Mouse (Mus musculus): ENCODE measurements around the gene Trim62. TPM values are rescaled to one million over a fixed set of nuclear protein-coding genes. Genes with fewer than 3 reads are reported as not detected.

The Trim62 gene
- polyA plus RNA-seq, 2 experiments: 9.2 TPM

DNA sequence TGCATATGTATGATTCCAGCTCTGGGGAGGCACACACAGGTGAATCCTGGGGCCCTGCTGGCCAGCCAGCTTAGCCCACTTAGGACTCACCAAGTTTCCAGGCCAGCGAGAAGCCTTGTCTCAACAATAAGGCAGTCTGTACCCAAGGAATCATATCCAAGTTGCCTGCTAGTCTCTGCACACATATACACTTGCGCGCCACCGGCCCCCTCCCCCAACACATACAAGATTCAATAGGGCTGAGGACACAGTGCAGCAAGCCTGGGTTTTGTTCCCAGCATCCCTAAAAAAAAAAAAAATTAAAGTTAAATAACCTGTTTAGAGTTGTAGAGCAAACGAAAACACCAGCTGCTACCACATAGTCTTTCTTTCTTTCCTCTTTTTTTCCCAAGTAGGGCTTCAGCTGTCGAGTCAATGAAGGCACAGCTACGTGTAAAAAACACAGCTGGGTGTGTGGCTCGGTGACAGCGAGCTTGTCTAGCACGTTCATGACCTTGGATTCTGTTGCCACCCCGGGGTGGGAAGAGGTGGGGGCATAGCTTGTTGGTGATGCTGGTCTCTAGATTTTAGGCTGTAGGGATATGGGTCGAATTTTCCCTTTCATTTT lies 37.9 kb upstream of the Trim62 start:
- Histone ChIP-seq H3K27me3 (ENCODE audit: control insufficient read depth, insufficient read depth, low read length) (no peaks in the 10 kb centered on the region), H3K4me1 (ENCODE audit: control insufficient read depth, insufficient read depth, low read length) (0 out of 2 replicates have a peak, but pooled peaks cover 4% of the 10 kb centered on the region), H3K4me2 (replicated peaks; ENCODE audit: low read depth, low read length, severe bottlenecking) (no peak overlapping the region), H3K9me3 (ENCODE audit: control insufficient read depth, low read length) (no peaks in the 10 kb centered on the region), H3K27ac (replicated peaks; ENCODE audit: low read depth, low read length) (no peak overlapping the region), H3K9ac (ENCODE audit: low read depth, low read length, severe bottlenecking) (no peak overlapping the region), H3K4me3 (replicated peaks; ENCODE audit: low read length) (no peak overlapping the region), H3K36me3 (ENCODE audit: control insufficient read depth, insufficient read depth, low read length) (no peaks in the 10 kb centered on the region)
- no peak for TF ChIP-seq POLR2A (IDR thresholded peaks at IDR 0.05; ENCODE audit: borderline replicate concordance, extremely low read depth, insufficient read depth, insufficient read length)
- no peak for DNase-seq (ENCODE audit: low spot score)
- no peak for ATAC-seq (ENCODE audit: low FRiP score, low read depth)
- 74% methylated on average over 12 of the region's 12 CpGs for WGBS

DNA sequence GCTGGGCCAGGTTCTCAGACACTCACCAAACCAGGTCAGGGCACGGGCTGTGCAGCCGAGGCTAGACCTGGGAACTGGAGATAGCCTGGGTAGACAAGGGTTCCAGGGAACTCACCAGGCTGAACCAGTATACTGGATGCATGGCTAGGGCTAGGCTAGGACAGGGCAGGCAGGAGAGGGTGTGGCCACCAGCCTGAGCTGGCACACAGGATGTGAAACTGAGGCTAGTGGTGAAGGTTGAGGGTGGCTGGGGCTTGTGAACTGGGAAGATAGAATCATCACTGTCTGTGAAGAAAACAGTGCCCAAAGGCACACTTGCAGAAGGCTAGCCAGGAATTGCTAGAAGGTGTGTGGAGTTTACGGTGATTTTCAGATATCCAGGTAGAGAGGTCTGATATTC lies 34.4 kb upstream of the Trim62 start:
- Histone ChIP-seq H3K36me3 (ENCODE audit: control insufficient read depth, insufficient read depth, low read length) (no peaks in the 10 kb centered on the region), H3K9me3 (ENCODE audit: control insufficient read depth, low read length) (no peaks in the 10 kb centered on the region), H3K27me3 (ENCODE audit: control insufficient read depth, insufficient read depth, low read length) (no peaks in the 10 kb centered on the region), H3K4me2 (replicated peaks; ENCODE audit: low read depth, low read length, severe bottlenecking) (no peak overlapping the region), H3K27ac (replicated peaks; ENCODE audit: low read depth, low read length) (no peak overlapping the region), H3K4me3 (replicated peaks; ENCODE audit: low read length) (no peak overlapping the region), H3K4me1 (ENCODE audit: control insufficient read depth, insufficient read depth, low read length) (no peaks in the 10 kb centered on the region), H3K9ac (ENCODE audit: low read depth, low read length, severe bottlenecking) (no peak overlapping the region)
- DNase-seq (ENCODE audit: low spot score) (no peak), ATAC-seq (ENCODE audit: low FRiP score, low read depth) (no peak)
- 88% methylated on average over 3 of the region's 3 CpGs for WGBS
- no peak for TF ChIP-seq POLR2A (IDR thresholded peaks at IDR 0.05; ENCODE audit: borderline replicate concordance, extremely low read depth, insufficient read depth, insufficient read length)

DNA sequence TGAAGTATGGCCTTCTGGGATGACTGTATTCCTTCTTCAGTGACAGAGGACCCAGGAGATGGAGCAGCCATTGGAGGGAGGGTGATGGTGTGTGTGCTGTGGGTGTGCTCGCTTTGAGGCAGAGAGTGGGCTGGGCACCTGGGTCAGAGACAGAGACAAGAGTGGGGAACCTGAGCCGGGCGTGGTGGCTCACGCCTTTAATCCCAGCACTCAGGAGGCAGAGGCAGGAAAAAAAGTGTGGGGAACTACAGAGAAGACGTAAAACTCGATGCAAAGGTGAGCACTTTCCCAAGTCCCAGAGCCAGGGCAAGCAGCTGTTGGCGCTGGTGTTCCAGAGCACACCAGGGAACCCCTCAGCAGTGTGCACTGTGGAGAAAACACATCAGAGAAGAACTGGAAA lies 33.7 kb upstream of the Trim62 start:
- no peak for ATAC-seq (ENCODE audit: low FRiP score, low read depth)
- no peaks in the 10 kb centered on the region for H3K9me3 ChIP-seq (ENCODE audit: control insufficient read depth, low read length)
- H3K4me2 ChIP-seq (replicated peaks; ENCODE audit: low read depth, low read length, severe bottlenecking): no peak overlapping the region
- no peak overlapping the region for H3K4me3 ChIP-seq (replicated peaks; ENCODE audit: low read length)
- DNase-seq (ENCODE audit: low spot score): no peak
- H3K9ac ChIP-seq (ENCODE audit: low read depth, low read length, severe bottlenecking): no peak overlapping the region
- no peak for TF ChIP-seq POLR2A (IDR thresholded peaks at IDR 0.05; ENCODE audit: borderline replicate concordance, extremely low read depth, insufficient read depth, insufficient read length)
- no peaks in the 10 kb centered on the region for H3K36me3 ChIP-seq (ENCODE audit: control insufficient read depth, insufficient read depth, low read length)
- no peaks in the 10 kb centered on the region for H3K4me1 ChIP-seq (ENCODE audit: control insufficient read depth, insufficient read depth, low read length)
- 54% methylated on average over 7 of the region's 7 CpGs for WGBS
- H3K27ac ChIP-seq (replicated peaks; ENCODE audit: low read depth, low read length): no peak overlapping the region
- H3K27me3 ChIP-seq (ENCODE audit: control insufficient read depth, insufficient read depth, low read length): no peaks in the 10 kb centered on the region

DNA sequence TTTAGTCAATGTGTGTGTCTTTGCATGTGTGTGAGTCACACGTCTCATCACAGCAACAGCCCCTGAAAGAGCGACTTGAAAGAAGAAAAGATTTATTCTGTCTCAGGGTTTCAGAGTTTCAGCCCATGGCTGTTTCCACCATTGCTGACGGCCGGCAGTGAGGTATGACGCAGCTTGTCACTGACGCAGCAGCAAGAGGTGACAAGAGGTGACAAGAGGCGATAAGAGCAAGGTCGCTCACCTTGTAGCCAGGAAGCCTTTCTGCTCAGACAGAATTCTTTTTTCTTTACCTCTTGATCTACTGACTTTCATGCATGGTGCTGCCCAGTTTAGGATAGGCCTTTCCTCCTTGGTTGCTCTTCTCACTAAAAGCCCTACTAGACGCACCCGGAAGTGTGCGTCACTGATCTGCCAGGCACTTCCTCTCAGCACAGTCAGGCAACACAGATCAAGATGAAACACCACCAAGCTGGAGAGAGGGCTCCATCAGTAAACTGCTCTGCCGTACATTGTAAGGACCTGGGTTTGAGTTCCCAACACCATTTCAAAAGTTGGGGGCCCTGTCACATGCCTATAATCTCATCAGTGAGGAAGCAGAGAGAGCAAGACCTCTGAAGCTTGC lies 31.0 kb upstream of the Trim62 start:
- Histone ChIP-seq H3K9ac (ENCODE audit: low read depth, low read length, severe bottlenecking) (no peak overlapping the region), H3K36me3 (ENCODE audit: control insufficient read depth, insufficient read depth, low read length) (no peaks in the 10 kb centered on the region), H3K27me3 (ENCODE audit: control insufficient read depth, insufficient read depth, low read length) (no peaks in the 10 kb centered on the region), H3K4me3 (replicated peaks; ENCODE audit: low read length) (no peak overlapping the region), H3K4me2 (replicated peaks; ENCODE audit: low read depth, low read length, severe bottlenecking) (no peak overlapping the region), H3K27ac (replicated peaks; ENCODE audit: low read depth, low read length) (no peak overlapping the region), H3K9me3 (ENCODE audit: control insufficient read depth, low read length) (no peaks in the 10 kb centered on the region), H3K4me1 (ENCODE audit: control insufficient read depth, insufficient read depth, low read length) (no peaks in the 10 kb centered on the region)
- TF ChIP-seq POLR2A (IDR thresholded peaks at IDR 0.05; ENCODE audit: borderline replicate concordance, extremely low read depth, insufficient read depth, insufficient read length): no peak
- 82% methylated on average over 12 of the region's 12 CpGs for WGBS
- no peak for ATAC-seq (ENCODE audit: low FRiP score, low read depth)
- no peak for DNase-seq (ENCODE audit: low spot score)

DNA sequence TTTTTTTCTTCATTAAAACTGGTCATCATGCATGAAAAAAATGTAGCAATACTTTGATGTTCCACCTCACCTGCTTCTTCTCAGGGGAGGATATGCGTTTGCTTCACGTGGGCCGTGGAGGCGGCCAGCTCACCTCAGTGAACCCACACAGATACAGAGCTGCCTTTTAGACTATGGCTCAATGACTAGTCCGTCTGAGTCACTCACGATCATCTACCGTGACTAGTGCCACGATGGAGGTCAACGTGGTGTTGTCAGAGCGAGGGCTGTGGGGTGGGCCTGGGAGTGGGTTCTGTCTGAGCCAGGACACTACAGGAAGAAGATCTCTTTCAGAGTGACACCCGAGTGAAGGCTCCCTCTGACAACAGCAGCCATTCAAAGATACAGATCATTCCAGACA lies 30.3 kb upstream of the Trim62 start:
- DNase-seq (ENCODE audit: low spot score) (no peak), ATAC-seq (ENCODE audit: low FRiP score, low read depth) (no peak)
- no peaks in the 10 kb centered on the region for H3K36me3 ChIP-seq (ENCODE audit: control insufficient read depth, insufficient read depth, low read length)
- no peaks in the 10 kb centered on the region for H3K4me1 ChIP-seq (ENCODE audit: control insufficient read depth, insufficient read depth, low read length)
- no peak overlapping the region for H3K4me2 ChIP-seq (replicated peaks; ENCODE audit: low read depth, low read length, severe bottlenecking)
- TF ChIP-seq POLR2A (IDR thresholded peaks at IDR 0.05; ENCODE audit: borderline replicate concordance, extremely low read depth, insufficient read depth, insufficient read length): no peak
- no peak overlapping the region for H3K27ac ChIP-seq (replicated peaks; ENCODE audit: low read depth, low read length)
- no peaks in the 10 kb centered on the region for H3K9me3 ChIP-seq (ENCODE audit: control insufficient read depth, low read length)
- WGBS: 89% methylated on average over 11 of the region's 11 CpGs
- H3K4me3 ChIP-seq (replicated peaks; ENCODE audit: low read length): no peak overlapping the region
- H3K27me3 ChIP-seq (ENCODE audit: control insufficient read depth, insufficient read depth, low read length): no peaks in the 10 kb centered on the region
- no peak overlapping the region for H3K9ac ChIP-seq (ENCODE audit: low read depth, low read length, severe bottlenecking)

Data from limb, embryonic 14.5 days (tissue).